Mouse (Mus musculus) myocyte (in vitro differentiated cells): ENCODE measurements around the gene Itga2b. TPM values are rescaled to one million over a fixed set of nuclear protein-coding genes. Genes with fewer than 3 reads are reported as not detected.

ENCODE experiments used
- H3K27me3 ChIP-seq: one replicate; pipeline ENCODE4 v1.6.1; 2011; ENCODE audit not compliant: control insufficient read depth, insufficient read depth, insufficient read length
- H3K36me3 ChIP-seq: one replicate; pipeline ENCODE4 v1.6.1; 2011; ENCODE audit not compliant: control insufficient read depth, insufficient read depth
- H3K4me2 ChIP-seq: one replicate; pipeline ENCODE4 v1.6.1; 2011; ENCODE audit warnings: low read depth, control low read depth
- H3K4me3 ChIP-seq: one replicate; pipeline ENCODE4 v1.5.1; 2011; ENCODE audit warnings: mild to moderate bottlenecking, control low read depth, moderate library complexity
- H3K79me2 ChIP-seq: one replicate; pipeline ENCODE4 v1.6.1; 2011; ENCODE audit not compliant: control insufficient read depth, insufficient read depth
- H3ac ChIP-seq: one replicate; pipeline ENCODE4 v1.6.1; 2011; ENCODE audit not compliant: control insufficient read depth, insufficient read length
- CEBPB ChIP-seq: IDR thresholded peaks from 2 replicates; pipeline ENCODE4 v1.6.1; 2011; ENCODE audit warnings: mild to moderate bottlenecking, moderate library complexity; ENCODE audit not compliant: poor library complexity, insufficient read depth, severe bottlenecking
- E2F4 ChIP-seq: IDR thresholded peaks from one replicate; pipeline ENCODE4 v1.6.1; 2011; ENCODE audit warnings: mild to moderate bottlenecking, control low read depth, moderate library complexity; ENCODE audit not compliant: insufficient read depth
- MAX ChIP-seq: IDR thresholded peaks from one replicate; pipeline ENCODE4 v1.6.1; 2011; ENCODE audit warnings: low read depth, mild to moderate bottlenecking, control low read depth
- MYOD1 ChIP-seq, 3 experiments: IDR thresholded peaks; one replicate each; pipeline ENCODE4 v1.6.1; 2011; ENCODE audit warnings: control low read depth in 2 of 3, low read depth in 2 of 3, mild to moderate bottlenecking in 2 of 3, moderate library complexity in 1 of 3; ENCODE audit not compliant: insufficient read length in 2 of 3, control insufficient read depth in 1 of 3
- MYOG ChIP-seq, 3 experiments: IDR thresholded peaks; one replicate each; pipeline ENCODE4 v1.6.1; 2011; ENCODE audit warnings: control low read depth in 2 of 3, low read depth in 2 of 3, mild to moderate bottlenecking in 2 of 3; ENCODE audit not compliant: insufficient read length in 2 of 3, control insufficient read depth in 1 of 3, insufficient read depth in 1 of 3
- POLR2A ChIP-seq: IDR thresholded peaks from one replicate; pipeline ENCODE4 v1.6.1; 2011; ENCODE audit warnings: low read depth, mild to moderate bottlenecking, control low read depth, moderate library complexity; ENCODE audit not compliant: insufficient read length
- POLR2AphosphoS2 ChIP-seq: IDR thresholded peaks from one replicate; pipeline ENCODE4 v1.6.1; 2011; ENCODE audit warnings: low read depth, control low read depth; ENCODE audit not compliant: insufficient read length
- REST ChIP-seq: IDR thresholded peaks from one replicate; pipeline ENCODE4 v1.6.1; 2011; ENCODE audit warnings: mild to moderate bottlenecking, control low read depth, moderate library complexity; ENCODE audit not compliant: insufficient read depth, insufficient read length
- SRF ChIP-seq: IDR thresholded peaks from one replicate; pipeline ENCODE4 v1.6.1; 2011; ENCODE audit warnings: low read depth; ENCODE audit not compliant: control insufficient read depth, insufficient read length
- TCF12 ChIP-seq: IDR thresholded peaks from one replicate; pipeline ENCODE4 v1.6.1; 2011; ENCODE audit warnings: mild to moderate bottlenecking, control low read depth; ENCODE audit not compliant: poor library complexity, insufficient read depth, severe bottlenecking
- TCF3 ChIP-seq: IDR thresholded peaks from one replicate; pipeline ENCODE4 v1.6.1; 2011; ENCODE audit warnings: low read depth, control low read depth; ENCODE audit not compliant: insufficient read length
- USF1 ChIP-seq: IDR thresholded peaks from one replicate; pipeline ENCODE4 v1.6.1; 2011; ENCODE audit warnings: low read depth, mild to moderate bottlenecking, control low read depth, moderate library complexity
- polyA plus RNA-seq: library from polyadenylated mRNA; unstranded; fragments of >200 nt; fragmentation: generic; extraction: Trizol; gene quantifications from one replicate; pipeline ENCODE4 v1.2.1, GENCODE M21; 2012; ENCODE audit warnings: missing spikeins

Gene Itga2b
- polyA plus RNA-seq, 1 experiment: 7.2 TPM

GRCm38 (mm10) chr11:102406900-102407833 lies 62.8 kb downstream of the Itga2b start:
- no peaks in the 10 kb centered on the region for H3K27me3 ChIP-seq
- peak overlapping the region; percentile 83 for H3K4me3 ChIP-seq
- peak overlapping the region; percentile 68 for H3ac ChIP-seq
- TF ChIP-seq SRF (peak; percentile 57), TCF12 (no peak), MAX (no peak), USF1 (no peak), POLR2A (peak; percentile 74), REST (no peak), E2F4 (no peak), CEBPB (no peak), TCF3 (no peak), MYOD1 (IDR thresholded peaks at IDR 0.05; ENCODE audit: control insufficient read depth in 1 of 3, insufficient read length in 2 of 3, low read depth in 2 of 3) (peak in 1 of 3 experiments; percentile 37), POLR2AphosphoS2 (peak; percentile 48), MYOG (IDR thresholded peaks at IDR 0.05; ENCODE audit: control insufficient read depth in 1 of 3, insufficient read depth in 1 of 3, insufficient read length in 2 of 3, low read depth in 2 of 3) (peak in 2 of 3 experiments; percentile 24 to 35)
- peaks cover 18% of the 10 kb centered on the region for H3K36me3 ChIP-seq
- peaks cover 21% of the 10 kb centered on the region for H3K79me2 ChIP-seq
- peak overlapping the region; percentile 90 for H3K4me2 ChIP-seq

- H3K27me3 ChIP-seq: no peaks in the 10 kb centered on the region
- peaks cover 21% of the 10 kb centered on the region for H3K79me2 ChIP-seq
- H3K4me2 ChIP-seq: peak overlapping the region; percentile 90
- H3K36me3 ChIP-seq: peaks cover 18% of the 10 kb centered on the region
- TF ChIP-seq REST (no peak), TCF12 (no peak), SRF (no peak), USF1 (no peak), CEBPB (no peak), MYOD1 (IDR thresholded peaks at IDR 0.05; ENCODE audit: control insufficient read depth in 1 of 3, insufficient read length in 2 of 3, low read depth in 2 of 3) (no peak)
- peak overlapping the region; percentile 83 for H3K4me3 ChIP-seq
- peak overlapping the region; percentile 68 for H3ac ChIP-seq
Observed at GRCm38 (mm10) chr11:102406401-102406800, 63.5 kb downstream of the Itga2b start.

GRCm38 (mm10) chr11:102405544-102406285 lies 64.2 kb downstream of the Itga2b start:
- Histone ChIP-seq H3K4me3 (peak overlapping the region; percentile 83), H3ac (no peak overlapping the region), H3K4me2 (peak overlapping the region; percentile 90), H3K36me3 (peaks cover 18% of the 10 kb centered on the region), H3K79me2 (peaks cover 21% of the 10 kb centered on the region), H3K27me3 (no peaks in the 10 kb centered on the region)
- no peak for TF ChIP-seq CEBPB
- TF ChIP-seq MAX: no peak
- no peak for TF ChIP-seq MYOD1 (IDR thresholded peaks at IDR 0.05; ENCODE audit: control insufficient read depth in 1 of 3, insufficient read length in 2 of 3, low read depth in 2 of 3)
- no peak for TF ChIP-seq POLR2AphosphoS2
- no peak for TF ChIP-seq MYOG (IDR thresholded peaks at IDR 0.05; ENCODE audit: control insufficient read depth in 1 of 3, insufficient read depth in 1 of 3, insufficient read length in 2 of 3, low read depth in 2 of 3)
- no peak for TF ChIP-seq USF1
- TF ChIP-seq TCF3: no peak
- no peak for TF ChIP-seq SRF
- TF ChIP-seq POLR2A: no peak
- no peak for TF ChIP-seq E2F4
- no peak for TF ChIP-seq REST
- no peak for TF ChIP-seq TCF12

- peaks cover 18% of the 10 kb centered on the region for H3K36me3 ChIP-seq
- peaks cover 21% of the 10 kb centered on the region for H3K79me2 ChIP-seq
- H3ac ChIP-seq: no peak overlapping the region
- no peak overlapping the region for H3K4me3 ChIP-seq
- TF ChIP-seq POLR2A (no peak), POLR2AphosphoS2 (peak; percentile 15)
- H3K4me2 ChIP-seq: no peak overlapping the region
- H3K27me3 ChIP-seq: no peaks in the 10 kb centered on the region
Observed at GRCm38 (mm10) chr11:102404161-102405010, 65.5 kb downstream of the Itga2b start.
